Mouse (Mus musculus): Measurements from ENCODE around the gene Gm6034.
"Not testable (repeated sequence)": the region's sequence is repeated elsewhere in the genome, so short reads cannot be mapped to it uniquely, and the experiment has no call there.

Gm6034 gene

GRCm38 (mm10) chr17:36042610-36043169 lies at the start of gene Gm6034, which contains the start of gene H2-T22:
Gene Gm6034 (plus strand): TSS chr17:36042961.
Gene H2-T22 (minus strand): TSS chr17:36042747.
- DNase-seq, result peak; percentile 62

GRCm38 (mm10) chr17:35993675-35994074 lies 49.1 kb upstream of the Gm6034 start:
- peak; percentile 73 for DNase-seq

GRCm38 (mm10) chr17:35994175-35994878 lies 48.4 kb upstream of the Gm6034 start:
- peak; percentile 75 for DNase-seq

DNA sequence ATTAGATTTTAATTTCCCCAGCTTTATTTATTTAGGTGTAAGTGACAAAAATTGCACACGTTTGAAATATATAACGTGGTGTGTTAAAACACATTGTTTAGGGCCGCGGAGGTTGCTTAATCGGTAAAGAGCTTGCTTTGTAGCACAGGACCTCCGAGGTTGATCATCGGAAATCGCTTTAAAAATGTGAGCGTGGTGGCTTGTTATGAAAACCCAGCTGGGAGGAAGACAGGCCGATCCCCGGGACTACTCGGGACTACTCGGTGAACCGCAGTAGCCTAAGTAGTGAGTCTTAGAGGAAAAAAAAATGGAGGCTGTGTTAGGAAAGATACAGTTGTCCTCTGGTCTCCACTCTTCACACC lies 47.9 kb upstream of the Gm6034 start:
- DNase-seq, result no peak

DNA sequence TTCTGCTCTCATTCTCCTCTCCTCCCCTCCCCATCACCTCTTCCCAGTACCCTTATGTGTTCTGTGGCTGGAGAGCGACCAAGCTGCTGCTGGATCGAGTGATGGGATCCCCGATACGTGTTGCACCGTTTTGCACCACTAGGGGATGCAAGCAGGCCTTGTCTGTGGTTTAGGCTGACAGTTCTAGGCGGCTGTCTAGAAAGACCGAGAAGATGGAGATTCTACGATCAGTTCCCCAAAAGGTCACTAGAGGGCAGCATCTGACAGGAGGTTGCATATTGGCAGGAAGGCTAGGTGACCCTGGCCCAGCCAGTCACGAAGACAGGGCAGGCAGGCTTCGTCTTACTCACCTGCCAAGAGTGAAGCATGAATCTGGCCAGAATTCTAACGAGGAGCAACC lies 45.8 kb upstream of the Gm6034 start:
- DNase-seq, result peak; percentile 97

DNA sequence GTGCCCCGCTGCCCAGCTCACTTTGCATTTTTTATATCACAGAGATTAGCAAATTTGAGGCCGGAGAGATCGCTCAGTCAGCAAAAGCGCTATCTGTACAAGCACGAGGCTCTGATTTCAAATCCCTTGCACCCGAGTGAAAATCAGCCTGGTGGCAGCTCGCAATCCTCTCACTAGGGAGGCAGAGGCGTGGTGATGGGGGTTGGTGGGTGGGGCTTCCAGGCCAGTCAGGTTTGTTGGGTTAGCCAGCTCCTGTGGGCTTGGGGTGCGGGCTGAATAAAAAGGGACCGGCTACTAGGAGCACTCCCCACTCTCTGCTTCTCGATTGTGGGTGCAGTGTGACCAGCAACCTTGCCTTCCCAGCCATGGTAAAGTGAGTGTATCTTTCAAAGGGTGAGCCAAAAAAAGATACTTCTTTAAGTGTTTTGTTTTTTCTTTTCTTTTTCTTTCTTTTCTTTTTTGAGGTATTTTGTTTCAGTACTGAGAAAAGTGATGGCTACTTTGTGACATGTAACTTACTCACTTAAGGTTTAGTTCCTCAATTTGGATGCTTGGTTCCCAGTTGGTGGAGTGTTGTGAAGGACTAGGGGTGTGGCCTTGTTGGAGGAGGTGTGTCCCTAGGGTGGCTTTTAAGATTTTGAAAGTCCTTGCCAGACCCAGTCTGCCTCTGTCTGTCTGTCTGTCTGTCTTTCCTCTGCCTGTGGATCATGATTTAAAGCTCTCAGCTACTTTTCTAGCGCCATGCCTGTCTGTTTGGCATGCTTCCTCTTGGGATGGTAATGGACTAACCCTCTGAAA lies 44.8 kb upstream of the Gm6034 start:
- DNase-seq, result no peak

GRCm38 (mm10) chr17:35998545-35999305 lies 44.0 kb upstream of the Gm6034 start:
- no peak for DNase-seq

DNA sequence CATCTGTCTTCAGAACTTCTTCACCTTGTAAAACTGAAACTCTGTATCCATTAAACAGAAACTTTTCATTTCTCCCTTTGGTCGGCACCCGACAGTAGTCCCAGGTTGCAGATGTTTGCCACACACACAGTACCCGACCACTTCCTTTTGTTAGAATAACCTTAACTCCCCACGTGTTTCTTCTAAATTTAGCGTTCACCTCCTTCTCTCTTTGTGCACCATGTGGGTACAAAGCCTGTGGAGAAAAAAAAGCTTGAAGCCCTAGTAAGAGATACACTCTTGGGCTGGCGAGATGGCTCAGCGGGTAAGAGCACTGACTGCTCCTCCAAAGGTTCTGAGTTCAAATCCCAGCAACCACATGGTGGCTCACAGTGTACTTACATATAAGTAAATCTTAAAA lies 43.4 kb upstream of the Gm6034 start:
- DNase-seq, result no peak

DNA sequence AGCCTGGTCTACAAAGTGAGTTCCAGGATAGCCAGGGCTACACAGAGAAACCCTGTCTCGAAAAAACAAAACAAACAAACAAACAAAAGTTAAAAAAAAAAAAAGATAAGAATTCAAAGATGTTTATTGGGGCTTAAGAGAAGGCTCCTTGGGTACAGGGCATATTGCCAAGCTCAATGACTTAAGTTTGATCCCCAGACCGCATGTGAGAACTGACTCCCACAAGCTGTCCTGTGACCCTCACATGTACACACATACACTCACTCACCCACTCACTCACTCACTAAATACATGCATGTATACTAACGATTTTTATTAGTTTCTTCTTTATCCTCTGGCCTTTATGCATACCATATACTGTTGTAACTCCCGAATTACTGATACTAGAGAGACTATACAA lies 42.4 kb upstream of the Gm6034 start:
- DNase-seq, result no peak

GRCm38 (mm10) chr17:36001121-36001897 lies 41.5 kb upstream of the Gm6034 start:
- DNase-seq, result no peak

DNA sequence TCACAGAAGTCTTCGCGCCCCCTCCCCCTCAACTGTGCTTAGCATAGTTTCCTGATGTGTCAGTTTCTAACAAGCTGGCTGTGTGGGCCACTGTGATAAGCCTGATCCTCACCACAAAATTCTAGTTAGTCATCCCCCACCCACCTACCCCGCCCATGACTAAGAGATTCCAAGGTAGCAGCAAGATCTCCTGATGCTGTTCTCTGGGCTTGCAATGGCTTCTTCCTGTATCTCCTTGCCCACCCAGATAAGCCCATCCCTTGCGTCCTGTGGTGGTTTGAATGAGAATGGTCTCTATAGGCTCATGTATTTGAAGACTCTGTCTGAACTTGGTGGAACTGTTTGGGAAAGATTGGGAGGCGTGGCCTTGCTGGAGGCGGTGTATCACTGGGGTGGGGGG lies 40.8 kb upstream of the Gm6034 start:
- DNase-seq, result no peak

DNA sequence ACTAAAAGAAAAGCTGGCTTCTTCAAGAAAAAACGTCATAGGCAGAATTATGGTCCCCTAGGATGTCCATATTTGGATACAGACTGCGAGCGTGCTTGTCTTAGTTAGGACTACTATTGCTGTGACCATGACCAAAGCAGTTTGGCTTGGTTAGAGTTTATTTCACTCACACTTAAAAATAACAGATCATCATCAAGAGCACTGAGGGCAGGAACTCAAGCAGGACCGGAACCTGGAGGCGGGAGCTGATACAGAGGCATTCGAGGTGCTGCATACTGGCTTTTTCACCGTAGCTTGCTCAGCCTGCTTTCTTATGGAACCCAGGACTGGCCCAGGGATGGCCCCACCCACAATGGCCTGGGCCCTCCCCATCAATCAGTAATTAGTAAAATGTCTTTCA lies 39.4 kb upstream of the Gm6034 start:
- no peak for DNase-seq

GRCm38 (mm10) chr17:36004409-36004808 lies 38.4 kb upstream of the Gm6034 start:
- not testable (repeated sequence) for DNase-seq

DNA sequence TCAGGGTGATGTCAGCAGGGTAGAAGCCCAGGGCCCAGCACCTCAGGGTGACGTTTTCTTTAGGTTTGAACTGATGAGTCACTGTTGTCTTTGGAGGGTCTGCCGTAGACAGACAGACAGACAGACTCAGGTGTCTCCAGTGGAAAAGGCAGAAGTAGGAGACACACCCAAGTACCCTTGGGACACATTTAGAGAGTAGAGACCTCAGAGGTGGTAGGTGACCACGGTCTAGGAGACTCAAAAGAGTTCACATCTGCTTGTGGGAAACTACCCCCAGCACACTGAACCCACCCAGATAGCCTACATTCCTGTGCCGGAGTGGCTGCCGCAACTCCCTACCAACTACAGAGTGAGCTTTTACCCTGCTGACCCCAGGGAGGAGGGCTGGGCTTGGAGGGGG lies 27.8 kb upstream of the Gm6034 start:
- DNase-seq, result no peak

DNA sequence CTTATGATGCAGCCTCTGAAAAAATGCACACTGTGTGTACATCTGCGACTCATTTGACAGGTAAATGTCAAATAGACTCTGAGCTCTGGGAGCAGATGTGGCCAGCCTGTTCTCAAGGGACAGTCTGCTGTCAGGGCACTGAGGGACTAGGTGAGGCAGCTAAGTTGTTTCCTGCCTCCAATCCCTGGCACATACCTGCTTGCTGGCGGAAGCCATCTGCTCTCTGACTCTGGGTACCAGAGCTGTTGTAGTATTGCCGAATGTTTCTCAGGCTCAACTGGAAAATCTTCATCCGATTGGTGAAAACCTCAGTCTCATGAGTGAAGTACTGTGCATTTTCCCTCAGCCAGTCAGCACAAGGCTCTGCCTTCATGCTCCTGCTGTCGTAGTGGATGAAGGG lies 25.7 kb upstream of the Gm6034 start:
- DNase-seq, result no peak

DNA sequence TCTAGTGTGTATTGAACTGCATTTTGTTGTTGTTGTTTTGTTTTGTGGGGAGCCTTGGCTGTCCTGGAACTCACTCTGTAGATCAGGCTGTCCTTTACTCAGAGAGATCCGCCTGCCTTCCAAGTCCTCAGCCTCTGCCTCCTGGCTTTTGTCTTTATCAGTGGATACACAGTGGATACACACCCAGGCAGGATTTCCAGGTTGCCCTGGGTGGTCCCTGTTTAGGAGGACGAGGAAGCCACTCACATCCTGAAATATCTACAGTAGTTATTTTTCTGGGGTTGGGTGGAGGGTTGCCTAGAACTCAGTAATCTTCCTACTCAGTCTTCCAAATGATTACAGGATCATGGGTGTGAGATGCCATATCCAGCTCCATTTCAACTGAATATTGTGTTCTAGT lies 23.8 kb upstream of the Gm6034 start:
- DNase-seq, result no peak

DNA sequence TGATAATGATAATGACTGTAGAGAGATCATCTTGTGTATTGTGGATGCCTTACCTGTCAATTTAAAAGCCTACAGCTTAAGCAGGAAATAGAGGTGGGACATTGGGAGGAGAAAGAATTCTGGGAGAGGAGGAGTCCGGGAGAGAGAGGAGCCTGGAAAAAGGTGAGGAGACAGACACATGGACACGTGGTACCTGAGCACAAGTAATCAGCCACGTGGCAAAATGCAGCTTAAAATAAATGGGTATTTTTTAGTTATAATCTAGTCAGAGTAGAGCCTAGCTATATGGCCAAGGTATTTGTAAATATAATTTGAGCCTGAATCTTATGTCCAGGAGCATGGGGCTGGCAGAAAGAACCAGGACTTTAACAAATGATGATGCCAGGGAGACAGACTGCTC lies 23.2 kb upstream of the Gm6034 start:
- no peak for DNase-seq

- no peak for DNase-seq
Observed at GRCm38 (mm10) chr17:36020191-36021073, 22.3 kb upstream of the Gm6034 start, which contains the start of gene H2-T24. Gene H2-T24 (minus strand): TSS chr17:36020560.

GRCm38 (mm10) chr17:36021309-36021708 lies 21.5 kb upstream of the Gm6034 start:
- no peak for DNase-seq

DNA sequence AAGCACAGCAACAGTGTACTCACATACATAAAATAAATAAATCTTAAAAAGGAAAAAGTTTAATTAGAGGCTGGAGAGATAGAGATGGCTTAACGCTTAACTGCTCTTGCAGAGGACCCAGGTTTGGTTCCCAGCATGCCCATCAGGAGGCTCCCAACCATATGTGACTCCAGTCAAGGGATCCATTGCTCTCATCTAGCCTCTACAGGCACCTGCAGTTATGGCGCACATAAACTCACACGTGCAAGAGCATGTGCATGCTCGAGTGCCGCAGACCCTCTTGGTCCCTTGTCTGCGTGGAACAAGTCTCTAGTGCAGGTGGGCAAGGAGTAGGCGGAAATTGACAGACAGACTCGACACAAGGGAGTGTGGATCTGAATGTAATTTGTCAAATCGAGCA lies 20.7 kb upstream of the Gm6034 start:
- no peak for DNase-seq

DNA sequence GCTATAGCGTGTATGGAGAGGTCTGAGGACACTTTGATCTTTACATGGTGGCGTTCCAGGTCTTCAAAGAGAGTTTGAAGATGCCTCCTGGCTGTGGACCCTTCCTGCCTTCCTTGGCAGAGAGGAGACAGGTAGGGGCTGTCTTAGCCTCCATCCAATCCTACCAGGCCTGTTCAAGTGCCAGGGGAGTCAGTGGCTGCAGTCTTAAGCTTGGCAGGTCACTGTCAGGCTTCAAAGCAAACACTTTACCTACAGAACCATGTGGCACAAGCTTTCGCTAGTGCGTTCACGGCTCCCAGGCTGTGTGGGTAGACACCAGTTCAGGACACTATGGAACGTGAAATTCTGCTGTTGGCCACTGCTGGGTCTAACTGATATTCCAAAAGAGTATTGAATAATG lies 19.8 kb upstream of the Gm6034 start:
- DNase-seq, result no peak

Measured in cerebellum, adult 8-10 months (tissue).